Mouse (Mus musculus): ENCODE results near the gene Ltbp3. TPM values are rescaled to one million over a fixed set of nuclear protein-coding genes. Genes with fewer than 3 reads are reported as not detected.

Gene Ltbp3
- 10 to 100 TPM; 78.7 to 79.6 TPM for total RNA-seq (2021)

DNA sequence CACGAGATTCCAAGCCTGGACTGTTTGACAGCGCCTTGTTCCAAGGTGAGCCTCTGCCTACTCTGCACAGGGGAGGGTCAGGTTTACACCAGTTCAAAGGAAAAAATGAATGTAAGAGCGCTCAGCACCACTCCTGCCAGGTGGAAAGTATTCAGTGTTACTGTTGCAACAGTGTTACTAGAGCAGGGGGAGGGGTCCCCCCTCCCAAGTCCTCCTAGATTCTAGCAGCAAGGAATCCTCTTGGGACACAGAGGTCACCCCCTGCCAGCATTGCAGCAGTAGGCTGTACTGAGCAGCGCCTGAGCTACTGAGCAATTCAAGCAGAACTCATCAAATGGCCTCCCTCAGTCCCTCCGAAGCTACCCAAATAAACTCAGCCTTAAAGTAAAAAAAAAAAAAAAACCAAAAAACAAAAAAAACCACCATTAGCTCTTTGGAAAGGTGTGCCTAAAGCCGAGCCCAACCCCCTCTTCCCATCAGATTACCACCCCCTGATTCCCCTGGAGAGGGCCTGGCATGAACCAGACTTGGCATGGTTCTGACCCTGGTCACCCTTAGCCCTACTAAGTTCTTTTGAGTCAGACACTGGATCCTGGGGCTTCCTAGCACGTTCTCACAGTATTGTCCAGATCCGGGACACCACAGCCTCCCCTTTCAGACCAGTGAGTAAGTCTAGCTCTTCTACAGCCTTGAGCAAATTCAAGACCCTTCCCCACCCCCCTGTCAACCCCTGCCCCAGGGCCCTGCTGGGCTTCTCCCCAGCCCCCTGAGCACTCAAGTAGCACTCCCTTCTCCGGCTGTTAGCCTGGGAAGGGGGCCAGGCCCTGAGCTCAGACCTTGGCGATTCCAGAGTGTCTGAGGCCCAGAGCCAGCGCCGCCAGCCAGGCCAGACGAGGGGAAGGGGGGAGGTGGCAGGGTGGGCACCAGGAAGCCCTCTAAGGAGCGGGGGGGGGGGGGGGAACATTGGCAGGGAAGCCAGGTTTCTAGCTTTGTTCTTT is at the start of gene Ltbp3:
Gene Ltbp3 (plus strand): TSS at position 585 of the 998 bp plus-strand sequence.
- DNase-seq: peak; percentile 90

DNA sequence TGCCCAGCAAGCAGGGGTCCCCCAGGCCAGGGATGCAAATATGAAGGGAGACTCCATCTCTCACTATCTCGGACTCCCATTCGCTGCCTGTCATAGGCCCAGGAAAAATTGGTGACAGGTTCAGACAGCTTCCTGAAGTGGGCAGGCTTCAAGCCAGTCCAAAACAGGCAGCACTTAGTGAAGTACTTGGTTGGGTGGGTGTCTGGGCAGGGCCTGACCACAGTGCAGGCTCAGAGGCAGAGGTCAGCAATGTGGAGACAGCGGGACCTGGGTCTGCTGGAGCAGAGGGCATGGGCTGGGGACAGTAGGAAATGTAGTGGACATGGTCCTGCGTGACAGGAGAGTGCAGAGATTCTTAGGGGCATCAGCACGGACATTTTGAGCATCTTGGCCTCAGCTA is 49.1 kb upstream of the Ltbp3 start:
- no peak for DNase-seq

DNA sequence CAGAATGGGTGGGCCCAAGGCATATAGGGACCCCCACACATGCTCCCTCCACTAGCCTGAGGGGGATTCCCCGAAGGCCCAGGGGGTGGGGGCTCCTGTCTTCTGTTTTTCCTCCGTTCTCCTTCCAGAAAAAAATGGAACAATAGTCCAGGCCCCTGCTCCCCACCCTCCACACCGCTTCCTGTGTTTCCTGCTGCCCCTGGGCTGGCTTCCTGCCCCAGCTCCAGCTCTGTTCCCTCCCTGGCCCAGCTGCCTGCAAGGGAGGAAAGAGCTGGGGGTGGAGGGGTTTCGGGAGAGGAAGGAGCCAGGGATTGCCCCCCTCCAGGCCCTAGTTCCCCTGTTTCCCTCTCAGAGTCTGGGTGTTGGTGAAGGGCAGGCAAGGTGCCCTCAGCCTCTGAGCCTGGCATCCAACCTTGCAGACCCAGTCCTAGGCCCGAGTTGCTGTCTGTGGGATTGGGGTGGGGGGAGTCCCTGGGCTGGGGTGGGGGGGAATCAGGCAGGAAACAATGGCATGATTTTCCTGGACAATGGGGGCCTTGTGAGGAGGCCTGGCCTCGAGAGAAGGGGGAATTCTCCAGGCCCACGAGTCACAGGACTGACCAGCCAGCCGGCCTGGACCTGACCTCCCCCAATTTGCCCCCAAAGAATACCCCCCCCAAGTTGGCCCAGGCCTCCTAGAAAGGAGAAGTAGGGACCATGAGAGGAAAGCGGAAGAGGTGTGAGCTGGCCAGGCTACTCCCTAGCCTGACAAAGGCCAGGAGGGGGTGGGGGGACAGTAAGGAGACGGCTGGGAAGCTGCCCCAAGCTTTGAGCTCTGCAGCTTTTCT is 48.4 kb upstream of the Ltbp3 start:
- DNase-seq: peak; percentile 80

DNA sequence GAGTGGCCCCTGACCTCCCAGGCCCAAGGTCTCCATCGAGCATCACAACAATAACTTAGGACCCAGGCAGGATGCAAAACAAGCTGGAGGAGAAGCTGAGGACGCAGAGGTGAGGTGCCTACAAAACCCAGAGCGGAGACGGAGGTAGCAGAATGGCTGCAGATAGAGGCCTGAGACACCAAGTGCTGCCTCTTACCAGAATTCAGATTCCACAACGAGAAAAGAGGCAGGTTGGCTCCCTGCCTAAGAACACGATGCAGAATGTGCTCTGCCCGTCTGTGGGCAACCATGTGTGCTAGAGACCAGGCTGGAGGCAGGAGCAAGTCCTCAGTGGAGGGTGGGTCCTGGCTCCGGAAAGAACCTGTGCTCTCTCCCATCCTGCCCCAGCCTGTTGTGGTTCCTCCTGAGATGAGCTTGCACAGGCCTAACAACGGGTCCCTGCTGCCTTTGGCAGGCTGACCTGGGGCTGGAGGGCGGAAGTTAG is 47.7 kb upstream of the Ltbp3 start:
- DNase-seq: no peak

DNA sequence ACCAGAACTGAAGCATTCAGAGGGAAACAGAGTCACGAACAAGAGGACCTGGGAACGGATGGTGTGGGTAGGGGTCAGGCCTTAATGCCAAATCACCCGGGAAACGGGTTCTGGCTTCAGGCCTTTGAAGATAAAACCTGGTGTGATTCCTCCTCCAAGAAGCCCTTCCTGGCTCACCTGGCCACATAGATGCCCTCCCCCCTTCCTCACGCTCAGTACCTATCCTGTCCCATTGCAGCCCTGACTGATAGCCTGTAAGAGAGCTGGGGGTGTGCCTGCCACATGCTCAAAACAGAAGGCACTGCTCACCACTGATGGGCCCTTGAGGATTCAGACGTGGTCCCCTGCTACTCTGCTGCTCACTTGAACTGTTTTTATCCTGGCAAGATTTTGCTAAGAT is 46.9 kb upstream of the Ltbp3 start:
- DNase-seq: no peak

DNA sequence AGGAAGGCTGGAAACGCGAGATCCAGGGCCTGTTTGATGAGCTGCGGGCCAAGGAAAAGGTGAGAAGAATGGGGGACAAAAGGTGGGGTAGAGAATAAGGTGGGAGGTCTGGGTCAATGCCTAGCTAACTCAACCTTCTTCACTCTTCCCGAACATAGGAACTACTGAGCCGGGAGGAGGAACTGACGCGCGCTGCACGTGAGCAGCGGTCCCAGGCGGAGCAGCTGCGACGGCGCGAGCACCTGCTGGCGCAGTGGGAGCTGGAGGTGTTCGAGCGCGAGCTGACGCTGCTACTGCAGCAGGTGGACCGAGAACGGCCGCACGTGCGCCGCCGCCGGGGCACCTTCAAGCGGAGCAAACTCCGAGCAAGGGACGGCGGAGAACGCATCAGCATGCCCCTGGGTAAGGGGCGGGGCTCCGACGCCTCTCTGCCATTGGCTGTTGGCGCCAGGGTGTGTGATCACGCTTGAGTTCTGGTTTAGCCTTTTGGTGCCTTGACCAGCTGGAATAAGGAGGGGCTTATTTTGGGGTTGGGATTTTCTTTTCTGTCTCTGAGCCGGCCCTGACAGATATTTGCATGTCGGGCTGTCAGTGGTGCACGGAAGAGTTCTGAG is 44.7 kb upstream of the Ltbp3 start:
- DNase-seq: no peak

DNA sequence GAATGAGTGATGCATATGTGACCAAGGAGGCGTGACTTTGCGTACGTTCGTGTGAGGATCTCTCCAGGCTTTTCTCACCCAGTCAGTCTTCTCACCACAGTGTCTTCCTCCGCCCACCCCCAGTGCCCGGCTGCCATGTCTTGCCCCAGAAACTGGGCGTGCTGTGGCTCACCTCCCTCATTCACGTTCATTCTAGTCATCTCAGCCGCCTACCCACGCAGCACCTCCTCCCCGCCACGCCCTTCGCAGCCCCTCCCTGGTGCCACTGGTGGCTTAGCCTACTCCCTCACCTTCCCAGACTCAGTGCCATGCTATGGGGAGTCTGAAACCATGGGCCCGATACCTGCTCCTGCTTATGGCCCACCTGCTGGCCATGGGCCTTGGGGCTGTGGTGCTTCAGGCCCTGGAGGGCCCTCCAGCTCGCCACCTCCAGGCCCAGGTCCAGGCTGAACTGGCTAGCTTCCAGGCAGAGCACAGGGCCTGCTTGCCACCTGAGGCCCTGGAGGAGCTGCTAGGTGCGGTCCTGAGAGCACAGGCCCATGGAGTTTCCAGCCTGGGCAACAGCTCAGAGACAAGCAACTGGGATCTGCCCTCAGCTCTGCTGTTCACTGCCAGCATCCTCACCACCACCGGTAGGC is 36.4 kb upstream of the Ltbp3 start, which contains the start of gene Kcnk7:
Gene Kcnk7 (plus strand): TSS at position 205 of the 638 bp plus-strand sequence.
- no peak for DNase-seq

DNA sequence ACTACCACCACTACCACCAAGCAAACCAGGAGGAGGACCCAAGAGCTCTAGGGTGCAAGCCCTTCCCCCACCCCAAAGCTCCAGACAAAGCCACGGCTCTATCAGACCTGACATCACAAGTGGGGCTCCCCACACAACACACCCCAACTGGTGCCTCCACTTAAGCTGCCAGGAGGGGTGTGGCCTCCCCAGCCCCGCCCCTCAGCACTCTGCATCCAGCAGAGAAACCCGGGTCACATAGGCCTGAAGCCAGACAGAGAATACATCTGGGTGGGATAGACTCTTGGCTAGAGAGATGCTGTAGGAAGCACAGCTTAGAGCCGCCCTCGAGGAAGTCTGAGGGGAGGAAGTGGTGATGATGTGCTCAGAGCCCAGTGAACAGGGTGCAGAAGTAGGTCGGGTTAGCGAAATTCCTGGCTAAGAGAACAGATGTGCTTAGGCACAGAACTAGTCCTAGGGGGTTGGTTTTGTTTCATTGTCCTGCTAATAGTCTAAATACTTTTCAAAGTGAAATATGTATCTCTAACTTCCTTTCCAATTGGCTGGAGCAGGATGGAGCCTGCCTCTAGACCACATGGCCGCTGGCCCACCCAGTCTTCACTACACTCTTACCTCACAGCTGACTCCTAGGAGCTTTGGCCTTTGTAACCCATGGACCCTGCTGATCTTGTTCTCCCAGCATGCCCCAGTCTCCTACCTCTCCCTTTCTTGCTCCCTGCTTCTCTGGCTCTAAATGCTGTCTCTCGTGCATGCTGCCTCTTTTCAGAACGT is 35.7 kb upstream of the Ltbp3 start:
- DNase-seq: peak; percentile 68

DNA sequence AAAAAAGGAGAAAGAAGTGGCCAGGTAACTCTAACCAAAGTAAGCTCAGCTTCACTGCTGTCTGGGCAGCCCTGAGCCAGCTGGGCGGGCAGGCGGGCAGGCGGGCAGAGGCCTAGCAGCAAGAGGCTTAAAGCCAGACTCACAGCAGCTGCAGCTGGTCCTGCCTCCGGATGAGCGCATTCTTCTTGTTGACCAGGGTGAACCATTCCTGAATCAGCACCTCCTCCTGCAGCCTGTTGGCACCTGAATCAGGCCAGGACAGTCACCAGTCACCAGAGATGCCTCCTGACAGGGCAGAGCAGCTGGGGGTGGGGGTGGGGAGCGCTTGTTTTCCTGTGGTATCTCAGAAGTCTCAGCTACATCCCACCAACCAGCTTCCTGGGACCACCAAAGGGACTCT is 30.6 kb upstream of the Ltbp3 start:
- DNase-seq: no peak

DNA sequence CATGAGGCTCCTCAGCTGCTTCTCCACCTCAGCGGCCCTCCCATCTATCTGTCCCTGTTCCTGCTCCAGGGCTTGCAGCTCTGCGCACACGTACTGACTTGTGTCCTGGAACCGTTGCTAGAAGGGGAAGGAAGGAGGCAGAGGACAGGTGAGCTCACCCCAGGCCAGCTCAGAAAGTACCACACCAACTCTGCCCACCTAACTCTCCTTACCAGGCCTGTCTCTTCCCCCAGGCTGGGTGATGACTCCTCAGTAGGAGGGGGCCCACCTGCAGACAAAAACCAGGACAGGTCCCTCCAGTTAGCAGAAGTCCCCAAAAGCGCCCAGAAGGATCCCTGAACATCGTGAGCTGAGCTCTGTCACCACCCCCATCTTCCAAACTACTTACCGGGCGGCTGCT is 30.1 kb upstream of the Ltbp3 start:
- no peak for DNase-seq

DNA sequence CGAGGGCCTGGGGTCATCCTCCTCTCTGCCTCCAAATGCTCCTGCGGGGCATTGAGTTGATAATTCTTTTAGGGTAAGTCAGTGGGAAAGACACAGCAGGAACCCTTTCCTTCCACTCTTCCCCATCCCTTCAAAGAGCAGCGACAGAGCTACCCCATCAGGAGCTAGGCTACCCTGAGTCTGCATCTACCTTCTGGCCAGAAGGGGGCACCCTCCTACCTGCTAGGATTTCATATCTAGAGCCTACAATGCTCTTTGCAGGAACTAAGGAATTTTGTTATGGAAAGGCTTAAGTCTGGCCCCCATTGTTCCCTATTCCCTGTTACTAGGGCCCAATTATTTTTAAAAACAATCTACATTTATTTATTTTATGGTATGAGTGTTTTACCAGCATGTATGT is 29.5 kb upstream of the Ltbp3 start:
- peak; percentile 77 for DNase-seq

DNA sequence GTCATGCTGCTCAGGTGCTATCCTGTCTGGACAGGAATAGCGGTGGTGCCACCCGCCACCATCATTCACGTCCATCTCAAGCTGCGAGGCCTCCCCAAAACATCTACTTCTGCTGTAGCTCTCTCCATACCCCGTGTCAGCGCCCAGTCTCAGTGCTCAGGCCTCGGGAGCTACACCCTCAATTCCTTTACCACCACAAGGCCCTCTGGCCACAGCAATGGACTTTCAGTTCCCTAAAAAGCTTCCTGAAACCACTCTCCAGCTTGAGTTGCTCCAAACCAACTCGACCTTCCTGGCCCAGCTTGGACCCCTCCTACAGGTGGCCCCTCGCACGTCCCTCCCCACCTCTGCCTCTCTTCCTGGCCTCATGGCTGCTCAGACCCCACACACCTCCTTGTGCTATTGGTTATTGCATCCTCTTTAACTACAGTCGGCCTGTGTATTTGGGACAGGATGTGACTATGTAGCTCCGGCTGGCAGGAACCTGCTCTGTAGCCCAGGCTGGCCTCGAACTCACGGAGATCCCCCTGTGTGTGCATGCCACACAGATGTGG is 28.7 kb upstream of the Ltbp3 start:
- DNase-seq: no peak

DNA sequence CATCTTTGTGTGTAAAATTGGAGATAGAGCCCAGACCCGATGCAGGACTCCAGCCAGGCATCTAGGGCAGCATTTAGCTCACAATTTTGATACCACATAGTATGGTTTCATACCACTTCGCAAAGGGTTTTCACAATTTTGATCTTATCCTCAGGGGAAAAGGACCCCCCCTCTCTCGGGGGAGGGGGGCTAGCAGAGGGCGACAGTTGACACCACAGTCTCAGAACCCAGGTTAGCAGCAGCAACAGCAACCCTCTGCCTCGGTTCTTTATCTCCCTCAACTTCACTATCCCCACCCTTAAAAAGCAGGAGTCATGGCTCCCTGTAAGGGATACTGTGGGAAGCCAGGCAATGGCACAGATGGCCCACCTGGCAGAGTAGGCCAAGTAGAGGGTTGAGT is 27.4 kb upstream of the Ltbp3 start:
- no peak for DNase-seq

DNA sequence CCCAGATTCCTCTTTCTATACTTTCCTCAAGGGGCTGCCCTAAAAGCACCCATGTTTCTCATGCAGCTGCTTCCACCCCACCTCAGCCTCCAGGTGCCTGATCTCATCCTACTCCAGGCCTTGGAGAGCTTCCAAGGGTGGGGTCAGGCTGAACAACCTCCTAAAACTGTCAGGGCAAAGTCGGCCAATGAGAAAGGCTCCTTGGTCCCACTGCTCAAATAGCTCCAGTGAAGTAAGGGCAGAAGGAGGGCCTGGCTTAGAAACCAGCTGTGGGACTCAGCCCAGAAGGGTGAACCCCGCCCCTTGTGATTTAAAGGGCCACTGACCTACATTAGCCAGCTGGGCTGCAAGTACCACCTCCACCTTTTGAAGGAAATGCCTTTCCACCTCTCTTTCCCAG is 27.0 kb upstream of the Ltbp3 start:
- peak; percentile 80 for DNase-seq

DNA sequence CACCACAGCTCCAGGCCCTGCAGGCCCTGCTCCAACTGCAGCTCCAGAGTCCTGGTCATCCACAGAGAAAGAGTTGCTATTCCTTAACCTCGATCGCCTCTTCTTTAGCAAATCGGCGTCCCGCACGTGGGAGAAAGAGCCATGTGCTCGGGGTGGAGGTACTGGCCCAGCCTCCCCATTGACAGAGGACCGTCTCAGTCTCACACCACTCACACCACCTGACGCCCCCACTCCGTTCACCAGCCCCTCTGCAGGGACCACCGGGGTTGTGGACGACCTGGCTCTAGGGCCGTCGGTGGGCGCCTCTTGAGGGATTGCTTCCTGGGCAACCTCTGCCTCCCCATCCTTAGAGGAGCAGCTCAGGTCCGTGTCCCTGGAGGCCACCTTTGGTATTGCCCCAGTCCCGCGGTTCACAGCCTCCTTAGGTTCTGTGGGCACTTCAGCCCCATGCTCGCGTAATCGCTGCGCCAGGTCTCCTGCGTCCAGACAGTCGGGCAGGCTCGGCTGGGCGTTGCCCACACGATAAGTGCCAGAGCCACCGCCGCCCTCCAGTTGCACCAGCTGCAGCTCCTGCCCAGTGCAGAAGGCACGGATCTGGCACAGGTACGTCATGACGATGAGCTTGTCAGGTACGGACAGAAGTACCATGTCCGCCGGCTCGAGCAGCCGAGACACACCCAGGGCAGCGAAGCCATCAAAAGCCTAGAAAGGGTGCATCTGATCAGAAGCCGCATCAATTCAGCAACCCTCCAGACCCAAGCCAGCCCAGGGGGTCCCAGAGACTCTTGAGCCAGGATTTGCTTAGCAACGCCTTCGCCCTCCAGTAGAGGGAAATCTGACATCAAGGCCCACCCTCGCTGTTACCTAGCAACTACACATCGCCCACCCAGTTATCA is 24.7 kb upstream of the Ltbp3 start:
- no peak for DNase-seq

DNA sequence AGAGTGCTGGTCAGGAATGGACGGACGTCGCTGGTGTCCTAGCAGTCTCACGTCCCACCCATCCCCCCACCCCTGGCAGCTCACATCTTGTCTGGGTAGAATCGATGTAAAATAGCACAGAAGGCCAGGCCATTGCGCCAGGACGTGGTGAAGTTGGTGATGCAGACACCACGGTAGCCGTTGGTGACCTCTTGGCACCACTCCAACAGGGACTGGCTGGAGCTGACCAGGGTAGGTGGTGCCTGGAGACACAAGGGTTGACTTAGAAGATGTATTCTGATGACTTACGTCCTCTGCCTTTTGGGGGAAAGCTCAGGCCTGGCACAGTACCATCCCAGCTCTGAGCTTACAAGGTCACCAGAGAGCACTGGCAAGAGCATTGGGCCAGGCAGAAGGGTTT is 23.7 kb upstream of the Ltbp3 start:
- no peak for DNase-seq

DNA sequence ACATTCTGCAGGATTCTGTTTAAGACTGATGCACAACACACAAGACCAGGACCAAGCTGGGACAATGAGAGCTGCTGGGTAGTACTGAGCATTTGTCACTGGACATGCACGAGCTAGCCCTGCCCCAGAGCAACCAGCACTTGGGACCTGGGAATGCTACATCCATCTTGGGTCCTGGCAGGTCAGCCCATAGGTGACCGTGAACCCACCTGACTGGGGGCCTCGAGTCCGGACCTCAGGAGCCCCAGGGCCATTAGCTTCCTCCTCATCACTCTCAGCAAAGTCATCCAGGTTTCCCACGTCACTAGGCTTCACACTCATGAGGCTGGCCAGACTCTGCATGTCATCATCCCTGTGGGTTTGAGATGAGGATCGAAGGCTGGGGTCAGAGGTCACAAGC is 19.5 kb upstream of the Ltbp3 start:
- no peak for DNase-seq

DNA sequence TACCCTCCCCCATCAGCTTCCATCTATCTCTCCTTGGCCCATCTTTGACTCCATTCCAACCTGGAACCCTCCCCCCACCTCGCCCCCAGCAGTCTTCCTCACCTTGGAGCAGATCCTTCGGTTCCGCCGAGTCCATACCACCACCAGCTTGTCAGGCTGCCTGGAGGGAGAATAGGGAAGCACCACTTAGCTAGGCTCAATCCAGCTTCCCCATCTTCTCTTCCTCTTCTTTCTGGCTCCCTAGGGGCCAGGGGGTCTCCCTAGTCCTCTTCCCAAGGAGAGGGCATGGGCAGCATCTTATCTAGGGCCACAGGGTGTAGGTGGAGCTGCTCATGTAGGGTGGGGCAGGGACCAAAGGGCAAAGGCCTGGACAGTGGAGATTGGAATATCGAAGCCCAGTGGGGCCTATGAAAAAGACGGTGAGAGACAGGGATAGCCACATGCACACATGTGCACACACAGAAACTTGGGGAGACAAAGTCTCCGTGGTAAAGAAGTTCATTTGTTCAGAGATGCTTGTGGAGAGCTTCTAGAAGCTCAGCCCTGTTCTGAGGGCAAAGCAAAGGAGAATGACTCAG is 17.8 kb upstream of the Ltbp3 start:
- no peak for DNase-seq

DNA sequence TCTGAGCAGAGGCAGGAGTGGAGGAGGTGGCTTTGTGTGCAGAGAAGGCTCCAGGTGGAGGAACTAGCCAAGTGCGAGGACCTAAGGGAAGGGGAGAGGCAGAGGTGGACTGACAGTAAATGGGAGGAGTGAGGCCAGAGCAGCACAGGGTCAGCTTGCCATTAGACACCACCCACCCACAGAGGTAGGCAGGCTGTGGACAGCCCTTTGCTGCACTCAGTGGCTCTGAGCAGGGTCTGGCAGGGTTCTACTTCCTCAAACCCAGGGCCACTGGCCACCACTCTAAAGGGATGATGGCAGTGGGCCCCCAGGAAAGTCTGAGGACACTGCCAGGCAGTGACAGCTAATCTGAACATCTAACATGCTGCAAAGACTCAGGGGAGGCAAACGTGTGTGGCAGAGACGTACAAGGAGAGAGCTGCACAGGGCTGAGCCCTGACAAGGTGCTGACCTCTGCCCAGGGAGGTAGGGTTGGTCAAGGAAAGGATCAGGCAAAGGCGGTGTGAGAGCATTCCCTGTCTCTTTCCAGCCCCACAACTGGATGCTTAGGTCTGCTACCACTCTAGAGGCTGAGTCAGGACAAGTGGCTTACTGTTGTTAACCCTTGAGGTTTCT is 16.7 kb upstream of the Ltbp3 start:
- DNase-seq: no peak

All from heart, postnatal 4 days (tissue).